Mouse (Mus musculus) hindbrain, postnatal 0 days (tissue): ENCODE measurements around the gene Ddx31. TPM values are rescaled to one million over a fixed set of nuclear protein-coding genes. Genes with fewer than 3 reads are reported as not detected.

ENCODE experiments used
- ATAC-seq: fragments of 200-750 bp; cut with Nextera tagmentation; 2 replicates; pipeline ENCODE4 v1.8.0; 2017; ENCODE audit warnings: mild to moderate bottlenecking, moderate TSS enrichment, moderate library complexity
- DNase-seq: peaks from one replicate; pipeline ENCODE4 v3.0.0-alpha.2; 2015; ENCODE audit warnings: low spot score
- H3K27ac ChIP-seq: fragments of 300-500 bp; sonication (generic); 2 replicates; pipeline ENCODE4 v1.5.1; 2014; ENCODE audit warnings: mild to moderate bottlenecking
- H3K27me3 ChIP-seq: fragments of 300-500 bp; sonication (generic); 2 replicates; pipeline ENCODE4 v1.6.1; 2014; ENCODE audit warnings: low read length, mixed read lengths; ENCODE audit not compliant: insufficient read depth
- H3K36me3 ChIP-seq: fragments of 300-500 bp; sonication (generic); 2 replicates; pipeline ENCODE4 v1.6.1; 2014; ENCODE audit warnings: low read length, mixed read lengths; ENCODE audit not compliant: insufficient read depth
- H3K4me1 ChIP-seq: fragments of 300-500 bp; sonication (generic); 2 replicates; pipeline ENCODE4 v1.6.1; 2014; ENCODE audit warnings: antibody characterized with exemption, low read length, mixed read lengths; ENCODE audit not compliant: insufficient read depth
- H3K4me2 ChIP-seq: fragments of 300-500 bp; sonication (generic); 2 replicates; pipeline ENCODE4 v1.6.1; 2014; ENCODE audit warnings: low read depth, mild to moderate bottlenecking, low read length, moderate library complexity, mixed read lengths
- H3K4me3 ChIP-seq: fragments of 300-500 bp; sonication (generic); 2 replicates; pipeline ENCODE4 v1.5.1; 2014; ENCODE audit warnings: low read length
- H3K9ac ChIP-seq: fragments of 300-500 bp; sonication (generic); replicated peaks from 2 replicates; pipeline ENCODE4 v1.6.1; 2014; ENCODE audit warnings: mild to moderate bottlenecking, low read length, moderate library complexity, mixed read lengths
- H3K9me3 ChIP-seq: fragments of 300-500 bp; sonication (generic); 2 replicates; pipeline ENCODE4 v1.6.1; 2016; ENCODE audit warnings: low read length, mixed read lengths
- CTCF ChIP-seq: IDR thresholded peaks from 2 replicates; pipeline ENCODE4 v1.5.1; 2016; ENCODE audit warnings: antibody characterized with exemption, control low read depth, low read depth
- WGBS: fragments of 180-500 bp; shearing (Covaris S2); extraction: QIAGEN DNeasy Blood & Tissue Kit; methylation state at CpG from one replicate; pipeline ENCODE4 v1.1.7; 2014; 5-methylcytosine and 5-hydroxymethylcytosine counted together
- polyA plus RNA-seq: library from polyadenylated mRNA; unstranded; fragments of >200 nt; fragmentation: Nextera tagmentation; extraction: Ambion mirVana; gene quantifications from 2 replicates; pipeline ENCODE4 v1.2.1, GENCODE M21; 2015
- total RNA-seq: library from RNA; depleted of rRNA; stranded (reverse); fragments of >200 nt; gene quantifications from 2 replicates; pipeline ENCODE4 v1.2.3, GENCODE M21; 2014; rRNA removed

Ddx31 gene
- total RNA-seq (17.4 and 18.6 TPM in 2 replicates), polyA plus RNA-seq (10.2 and 11.0 TPM in 2 replicates)

- TF ChIP-seq CTCF = no peak
- ATAC-seq (peak; percentile 97), DNase-seq (peak; percentile 97)
- Histone ChIP-seq H3K27ac (peak within 1 kb of the TSS; percentile 89), H3K36me3 (0 out of 2 replicates have a peak, but pooled peaks cover 5% of the 10 kb centered on the region), H3K4me3 (peak within 1 kb of the TSS; percentile 99), H3K4me2 (peak within 1 kb of the TSS; percentile 97), H3K4me1 (peaks cover 20% of the 10 kb centered on the region), H3K9me3 (no peaks in the 10 kb centered on the region), H3K9ac (peak within 1 kb of the TSS; percentile 92), H3K27me3 (no peaks in the 10 kb centered on the region)
- WGBS = under 1% methylated on average over 63 of the region's 63 CpGs
Measured at GRCm38 (mm10) chr2:28840222-28840951, at the start of gene Ddx31, which contains the start of gene Gtf3c4. Gene Ddx31, plus strand, starts transcription at chr2:28840406. Gene Gtf3c4, minus strand, starts transcription at chr2:28840360.

GRCm38 (mm10) chr2:28792931-28793610 lies 47.1 kb upstream of the Ddx31 start:
- 23% methylated on average over 5 of the region's 6 CpGs for WGBS
- Histone ChIP-seq H3K9me3 (no peaks in the 10 kb centered on the region), H3K4me2 (peak overlapping the region; percentile 44), H3K36me3 (no peaks in the 10 kb centered on the region), H3K4me3 (no peak overlapping the region), H3K27ac (peak overlapping the region; percentile 63; the same call in 1 of the 2 replicates), H3K4me1 (0 out of 2 replicates have a peak, but pooled peaks cover 4% of the 10 kb centered on the region), H3K27me3 (no peaks in the 10 kb centered on the region), H3K9ac (no peak overlapping the region)
- ATAC-seq (peak; percentile 89), DNase-seq (peak; percentile 87)
- TF ChIP-seq CTCF = no peak

GRCm38 (mm10) chr2:28794623-28795022 lies 45.6 kb upstream of the Ddx31 start:
- no peak for ATAC-seq
- Histone ChIP-seq H3K9ac (no peak overlapping the region), H3K27ac (no peak overlapping the region), H3K36me3 (no peaks in the 10 kb centered on the region), H3K4me2 (no peak overlapping the region), H3K4me1 (0 out of 2 replicates have a peak, but pooled peaks cover 4% of the 10 kb centered on the region), H3K27me3 (no peaks in the 10 kb centered on the region), H3K9me3 (no peaks in the 10 kb centered on the region), H3K4me3 (no peak overlapping the region)
- DNase-seq = no peak
- WGBS = 84% methylated on average over 5 of the region's 5 CpGs
- peak; percentile 50 for TF ChIP-seq CTCF

- TF ChIP-seq CTCF = no peak
- no peak for ATAC-seq
- DNase-seq = no peak
- WGBS = 74% methylated on average over 8 of the region's 8 CpGs
- Histone ChIP-seq H3K27me3 (no peaks in the 10 kb centered on the region), H3K4me2 (no peak overlapping the region), H3K36me3 (no peaks in the 10 kb centered on the region), H3K9ac (no peak overlapping the region), H3K4me1 (0 out of 2 replicates have a peak, but pooled peaks cover 4% of the 10 kb centered on the region), H3K9me3 (no peaks in the 10 kb centered on the region), H3K4me3 (no peak overlapping the region), H3K27ac (no peak overlapping the region)
Measured at GRCm38 (mm10) chr2:28796298-28796697, 43.9 kb upstream of the Ddx31 start.

GRCm38 (mm10) chr2:28797490-28798106 lies 42.6 kb upstream of the Ddx31 start:
- Histone ChIP-seq H3K4me3 (no peak overlapping the region), H3K36me3 (no peaks in the 10 kb centered on the region), H3K4me1 (0 out of 2 replicates have a peak, but pooled peaks cover under 1% of the 10 kb centered on the region), H3K27ac (no peak overlapping the region), H3K4me2 (no peak overlapping the region; the same call in 1 of the 2 replicates), H3K9ac (no peak overlapping the region), H3K9me3 (no peaks in the 10 kb centered on the region), H3K27me3 (no peaks in the 10 kb centered on the region)
- TF ChIP-seq CTCF = no peak
- 29% methylated on average over 18 of the region's 18 CpGs for WGBS
- ATAC-seq (no peak), DNase-seq (peak; percentile 12)

GRCm38 (mm10) chr2:28798390-28798789 lies 41.8 kb upstream of the Ddx31 start:
- no peak for DNase-seq
- Histone ChIP-seq H3K9me3 (no peaks in the 10 kb centered on the region), H3K27me3 (no peaks in the 10 kb centered on the region), H3K27ac (no peak overlapping the region), H3K4me1 (no peaks in the 10 kb centered on the region), H3K4me2 (no peak overlapping the region), H3K9ac (no peak overlapping the region), H3K4me3 (no peak overlapping the region), H3K36me3 (no peaks in the 10 kb centered on the region)
- TF ChIP-seq CTCF = no peak
- 23% methylated on average over 3 of the region's 3 CpGs for WGBS
- ATAC-seq = no peak
